Mouse (Mus musculus) CH12.LX (cell line): ENCODE results near the gene Lrp6. TPM values are rescaled to one million over a fixed set of nuclear protein-coding genes. Genes with fewer than 3 reads are reported as not detected.

ENCODE experiments used
- DNase-seq: peaks from one replicate; pipeline ENCODE4 v3.0.0-alpha.2; 2013; ENCODE audit errors: extremely low read depth
- H3K27ac ChIP-seq: 2 replicates; pipeline ENCODE4 v1.5.1; 2012; ENCODE audit warnings: low read depth, mild to moderate bottlenecking, control low read depth, moderate library complexity; ENCODE audit not compliant: insufficient read depth
- H3K27me3 ChIP-seq: replicated peaks from 2 replicates; pipeline ENCODE3; 2012; ENCODE audit warnings: inconsistent platforms
- H3K36me3 ChIP-seq, 2 experiments: replicated peaks in 1 of 2; 2 replicates each; pipeline versions ENCODE3 to v1.6.1; 2012; ENCODE audit warnings: inconsistent platforms in 1 of 2, low read length in 1 of 2, mild to moderate bottlenecking in 1 of 2, mixed read lengths in 1 of 2, moderate library complexity in 1 of 2; ENCODE audit not compliant: control insufficient read depth in 1 of 2, insufficient read depth in 1 of 2
- H3K4me1 ChIP-seq, 2 experiments: 2 replicates each; pipeline ENCODE4 v1.6.1; 2012; ENCODE audit warnings: inconsistent platforms in 1 of 2, moderate library complexity in 1 of 2; ENCODE audit not compliant: insufficient read depth in 2 of 2, control insufficient read depth in 1 of 2
- H3K4me2 ChIP-seq: 2 replicates; pipeline ENCODE4 v1.6.1; 2012; ENCODE audit warnings: low read depth, mild to moderate bottlenecking, control low read depth; ENCODE audit not compliant: poor library complexity, insufficient read depth, severe bottlenecking
- H3K4me3 ChIP-seq, 3 experiments: fragments of 150-350 bp in 1 of 3; sonication (generic) in 1 of 3; replicated peaks in 1 of 3; 2 replicates each; pipeline versions ENCODE3 to v1.5.1; 2011 to 2012; ENCODE audit warnings: low read depth in 2 of 3, low read length in 2 of 3, mild to moderate bottlenecking in 2 of 3, moderate library complexity in 2 of 3, control low read depth in 1 of 3, improper control_type of control experiment in 1 of 3, inconsistent platforms in 1 of 3, mixed read lengths in 1 of 3; ENCODE audit not compliant: poor library complexity in 1 of 3
- H3K79me2 ChIP-seq: replicated peaks from 2 replicates; pipeline ENCODE4 v1.6.1; 2012; ENCODE audit warnings: mild to moderate bottlenecking, moderate library complexity; ENCODE audit not compliant: control insufficient read depth, poor library complexity, insufficient read depth, severe bottlenecking; ENCODE audit errors: extremely low read depth
- H3K9ac ChIP-seq: 2 replicates; pipeline ENCODE4 v1.6.1; 2012; ENCODE audit warnings: low read depth, mild to moderate bottlenecking, control low read depth, moderate library complexity; ENCODE audit not compliant: insufficient read depth
- H3K9me3 ChIP-seq: replicated peaks from 2 replicates; pipeline ENCODE3; 2012; ENCODE audit warnings: low read length, inconsistent platforms, mixed read lengths
- CHD1 ChIP-seq: IDR thresholded peaks from 2 replicates; pipeline ENCODE4 v1.6.1; 2012; ENCODE audit warnings: low read depth, low read length, improper control_type of control experiment, inconsistent platforms
- CHD2 ChIP-seq: IDR thresholded peaks from 2 replicates; pipeline ENCODE4 v1.6.1; 2011; ENCODE audit warnings: low read length, improper control_type of control experiment
- CTCF ChIP-seq, 2 experiments: IDR thresholded peaks in 1 of 2; conservative IDR thresholded peaks in 1 of 2; 2 replicates each; pipeline ENCODE4 v1.5.1; 2011 to 2012; ENCODE audit warnings: low read depth in 2 of 2, low read length in 2 of 2, improper control_type of control experiment in 1 of 2, inconsistent platforms in 1 of 2, mild to moderate bottlenecking in 1 of 2, moderate library complexity in 1 of 2
- E2F4 ChIP-seq: IDR thresholded peaks from 2 replicates; pipeline ENCODE4 v1.6.1; 2011; ENCODE audit warnings: low read depth, low read length, improper control_type of control experiment; ENCODE audit not compliant: insufficient replicate concordance
- ELF1 ChIP-seq: IDR thresholded peaks from 2 replicates; pipeline ENCODE4 v1.6.1; 2014; ENCODE audit warnings: low read depth, mild to moderate bottlenecking, inconsistent platforms, low read length, improper control_type of control experiment
- EP300 ChIP-seq: IDR thresholded peaks from 2 replicates; pipeline ENCODE4 v1.6.1; 2011; ENCODE audit warnings: low read length, improper control_type of control experiment
- ETS1 ChIP-seq: conservative IDR thresholded peaks from 2 replicates; pipeline ENCODE4 v1.6.1; 2012; ENCODE audit warnings: low read depth, mild to moderate bottlenecking, inconsistent platforms, low read length, improper control_type of control experiment, moderate library complexity
- IRF4 ChIP-seq: IDR thresholded peaks from 2 replicates; pipeline ENCODE4 v1.6.1; 2014; ENCODE audit warnings: low read depth, mild to moderate bottlenecking, inconsistent platforms, low read length, improper control_type of control experiment
- JUN ChIP-seq: IDR thresholded peaks from 2 replicates; pipeline ENCODE4 v1.6.1; 2011; ENCODE audit warnings: low read depth, mild to moderate bottlenecking, low read length, improper control_type of control experiment, moderate library complexity; ENCODE audit not compliant: insufficient read depth
- MAX ChIP-seq: IDR thresholded peaks from 2 replicates; pipeline ENCODE4 v1.6.1; 2011; ENCODE audit warnings: low read length, improper control_type of control experiment
- MEF2A ChIP-seq: IDR thresholded peaks from 2 replicates; pipeline ENCODE4 v1.6.1; 2014; ENCODE audit warnings: low read depth, mild to moderate bottlenecking, inconsistent platforms, low read length, improper control_type of control experiment, borderline replicate concordance
- MYC ChIP-seq: IDR thresholded peaks from 2 replicates; pipeline ENCODE4 v1.6.1; 2011; ENCODE audit warnings: low read depth, mild to moderate bottlenecking, improper control_type of control experiment, low read length
- NELFE ChIP-seq: IDR thresholded peaks from 2 replicates; pipeline ENCODE4 v1.6.1; 2011; ENCODE audit warnings: low read depth, low read length, improper control_type of control experiment
- POLR2A ChIP-seq: IDR thresholded peaks from 2 replicates; pipeline ENCODE4 v1.6.1; 2011; ENCODE audit warnings: low read depth, mild to moderate bottlenecking, improper control_type of control experiment, low read length
- RAD21 ChIP-seq: IDR thresholded peaks from 2 replicates; pipeline ENCODE4 v1.6.1; 2011; ENCODE audit warnings: low read depth, mild to moderate bottlenecking, low read length, improper control_type of control experiment, moderate library complexity
- RCOR1 ChIP-seq: conservative IDR thresholded peaks from 2 replicates; pipeline ENCODE4 v1.6.1; 2012; ENCODE audit warnings: low read depth, mild to moderate bottlenecking, inconsistent platforms, low read length, improper control_type of control experiment
- SMC3 ChIP-seq: IDR thresholded peaks from 2 replicates; pipeline ENCODE4 v1.6.1; 2011; ENCODE audit warnings: low read depth, low read length, improper control_type of control experiment
- TBP ChIP-seq: conservative IDR thresholded peaks from 2 replicates; pipeline ENCODE4 v1.6.1; 2011; ENCODE audit warnings: low read depth, low read length, improper control_type of control experiment
- UBTF ChIP-seq: IDR thresholded peaks from 2 replicates; pipeline ENCODE4 v1.6.1; 2012; ENCODE audit warnings: low read depth, mild to moderate bottlenecking, inconsistent platforms, low read length, improper control_type of control experiment, moderate library complexity
- USF2 ChIP-seq: conservative IDR thresholded peaks from 2 replicates; pipeline ENCODE4 v1.6.1; 2011; ENCODE audit warnings: low read depth, low read length, improper control_type of control experiment
- ZC3H11A ChIP-seq: IDR thresholded peaks from 2 replicates; pipeline ENCODE4 v1.6.1; 2012; ENCODE audit warnings: low read depth, mild to moderate bottlenecking, inconsistent platforms, low read length, improper control_type of control experiment
- ZKSCAN1 ChIP-seq: IDR thresholded peaks from 2 replicates; pipeline ENCODE4 v1.6.1; 2012; ENCODE audit warnings: low read depth, inconsistent platforms, low read length, improper control_type of control experiment, borderline replicate concordance
- dilution Hi-C: fragments of 300-500 bp; cut with MboI; formaldehyde crosslinking; loops from 2 replicates; pipeline ENCODE4 v1.14.3; 2020; ENCODE audit warnings: low sequenced_read_pairs; ENCODE audit not compliant: extremely low pct_unique_long_range_greater_than_20kb, extremely low pct_ligation_motif_present
- in situ Hi-C: fragments of 300-500 bp; cut with MboI; formaldehyde crosslinking; loops from 3 replicates; pipeline ENCODE4 v1.14.3; 2019; ENCODE audit warnings: low sequenced_read_pairs, low pct_ligation_motif_present, low pct_unique_long_range_greater_than_20kb, mixed read lengths
- polyA plus RNA-seq: library from polyadenylated mRNA; unstranded; fragments of >175 nt; gene quantifications from 2 replicates; pipeline ENCODE4 v1.2.1, GENCODE M21; 2012; ENCODE audit warnings: low read depth; ENCODE audit not compliant: insufficient read length
- total RNA-seq, 2 experiments: library from RNA; depleted of rRNA; stranded (reverse); fragments of 300-350 nt in 1 of 2; fragments of >200 nt in 1 of 2; gene quantifications; 2 replicates each; pipeline ENCODE4 v1.2.3; 2012 to 2014

Lrp6 gene
- total and polyA plus RNA-seq, 3 experiments = 12.4 to 15.6 (median 13.3) TPM

- H3K9me3 ChIP-seq = peaks cover 3% of the 10 kb centered on the region
- H3K27ac ChIP-seq = no peak overlapping the region
- TF ChIP-seq MYC = no peak
- TF ChIP-seq JUN = no peak
- H3K9ac ChIP-seq = no peak overlapping the region
- DNase-seq = no peak
- H3K36me3 ChIP-seq = peaks cover 2 to 5% of the 10 kb centered on the region in 2 experiments
- dilution Hi-C loops = no loop called here
- H3K27me3 ChIP-seq = no peaks in the 10 kb centered on the region
- H3K4me3 ChIP-seq = no peak overlapping the region
- in situ Hi-C loops = loop anchor here (25.0 kb wide), 1 partner anchor 422 kb away; no protein-coding TSS in a partner anchor
- no peak overlapping the region for H3K4me2 ChIP-seq
- H3K79me2 ChIP-seq = no peaks in the 10 kb centered on the region
- H3K4me1 ChIP-seq = peaks cover 0 to 11% of the 10 kb centered on the region in 2 experiments; a peak in 1 of 4 replicates
Observed at GRCm38 (mm10) chr6:134440023-134440422, 126.7 kb downstream of the Lrp6 start.

- H3K4me2 ChIP-seq = no peak overlapping the region
- no peak overlapping the region for H3K9ac ChIP-seq
- dilution Hi-C loops = no loop called here
- in situ Hi-C loops = loop anchor here (25.0 kb wide), 1 partner anchor 423 kb away; no protein-coding TSS in a partner anchor
- DNase-seq = no peak
- peaks cover 0 to 13% of the 10 kb centered on the region in 2 experiments; a peak in 1 of 4 replicates for H3K4me1 ChIP-seq
- no peak overlapping the region for H3K27ac ChIP-seq
- H3K9me3 ChIP-seq = no peaks in the 10 kb centered on the region
- no peaks in the 10 kb centered on the region for H3K36me3 ChIP-seq
- H3K79me2 ChIP-seq = no peaks in the 10 kb centered on the region
- H3K27me3 ChIP-seq = no peaks in the 10 kb centered on the region
- H3K4me3 ChIP-seq = no peak overlapping the region
- TF ChIP-seq POLR2A (no peak), JUN (no peak)
- TF ChIP-seq, all 38 proteins: peak for 0
Observed at GRCm38 (mm10) chr6:134439401-134440021, 127.3 kb downstream of the Lrp6 start.

GRCm38 (mm10) chr6:134436955-134437354 lies 129.8 kb downstream of the Lrp6 start:
- TF ChIP-seq ZKSCAN1 = no peak
- no peak for TF ChIP-seq USF2
- TF ChIP-seq SMC3 = no peak
- no peak for TF ChIP-seq E2F4
- TF ChIP-seq POLR2A = no peak
- no peak for TF ChIP-seq RAD21
- TF ChIP-seq ETS1 = no peak
- no peak for TF ChIP-seq CTCF (conservative IDR thresholded peaks at IDR 0.05 in 1 of 2, IDR thresholded peaks at IDR 0.05 in 1 of 2; ENCODE audit: low read depth in 2 of 2, low read length in 2 of 2)
- TF ChIP-seq ZC3H11A = no peak
- no peak for TF ChIP-seq ELF1
- TF ChIP-seq EP300 = no peak
- TF ChIP-seq MAX = no peak
- TF ChIP-seq IRF4 = no peak
- no peak for TF ChIP-seq RCOR1
- TF ChIP-seq TBP = no peak
- no peak for TF ChIP-seq CHD2
- no peak for TF ChIP-seq NELFE
- no peak for TF ChIP-seq CHD1
- no peak for TF ChIP-seq MEF2A
- TF ChIP-seq UBTF = no peak
- in situ Hi-C loops (loop anchor here (25.0 kb wide), 1 partner anchor 425 kb away; no protein-coding TSS in a partner anchor), dilution Hi-C loops (no loop called here)
- H3K4me3 ChIP-seq = no peak overlapping the region
- no peaks in the 10 kb centered on the region for H3K79me2 ChIP-seq
- no peaks in the 10 kb centered on the region for H3K27me3 ChIP-seq
- peaks cover 0 to 1% of the 10 kb centered on the region in 2 experiments for H3K36me3 ChIP-seq
- DNase-seq = no peak
- H3K9ac ChIP-seq = no peak overlapping the region
- peaks cover 4 to 25% of the 10 kb centered on the region in 2 experiments for H3K4me1 ChIP-seq
- no peaks in the 10 kb centered on the region for H3K9me3 ChIP-seq
- no peak overlapping the region for H3K4me2 ChIP-seq
- no peak overlapping the region for H3K27ac ChIP-seq
